Comparison of ENCODE assay signal across 8 mouse cellular contexts in the genomic region with DNA sequence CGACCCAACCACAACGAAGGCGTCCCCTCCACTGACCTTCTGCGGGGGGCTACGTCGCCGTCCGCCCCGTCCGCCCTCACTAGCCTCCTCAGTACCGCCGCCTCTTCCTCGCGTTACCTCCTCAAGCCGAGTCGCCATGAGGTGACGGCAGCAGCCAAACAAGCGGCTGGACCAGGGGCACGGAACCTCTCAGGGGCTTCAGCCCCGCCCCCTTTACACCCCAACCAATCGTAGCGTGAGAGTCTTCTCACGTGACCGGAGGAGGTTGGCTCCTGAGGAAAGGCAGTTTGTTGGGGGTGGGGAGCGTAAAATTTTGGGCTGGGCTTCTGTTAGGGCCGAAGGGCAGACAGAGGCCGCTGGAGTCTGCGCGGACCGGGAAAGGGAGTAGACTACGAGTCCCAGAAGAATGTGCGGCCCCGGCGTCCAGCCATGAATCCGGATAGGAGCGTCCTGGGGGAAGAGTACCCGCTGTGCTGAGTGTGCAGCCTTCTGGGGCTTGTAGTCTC. TPM values are rescaled to one million over a fixed set of nuclear protein-coding genes. Genes with fewer than 3 reads are reported as not detected.
DNase-seq lines count a peak whose midpoint lies in the region; ATAC-seq and TF ChIP-seq lines count a peak whose summit lies in the region.

Gene Txlng (minus strand): TSS at position 252 of the 506 bp plus-strand sequence.

- peak; percentile 99 for DNase-seq in MEL (ENCODE audit: low read depth, low spot score)
- DNase-seq in cerebellum, adult 2 months, result peak; percentile 93 to 98
- DNase-seq in forebrain, postnatal 0 days, result peak; percentile 94
- DNase-seq in layer of hippocampus, adult 9-10 months (ENCODE audit: low spot score), result peak; percentile 90
- peak; percentile 70 for DNase-seq in ovary, postnatal 10 days (ENCODE audit: low spot score)
- DNase-seq in thymus, postnatal 10 days (ENCODE audit: low spot score in 2 of 2), result peak; percentile 85 to 92

- TF ChIP-seq EP300 in MEL (IDR thresholded peaks at IDR 0.05; ENCODE audit: low read depth in 1 of 2, low read length in 2 of 2), result peak in 1 of 2 experiments; percentile 58; a peak in 1 of 4 replicates

- H3K9me3 ChIP-seq in MEL (replicated peaks; ENCODE audit: insufficient read depth, low read length), result no peaks in the 10 kb centered on the region
- no peaks in the 10 kb centered on the region for H3K9me3 ChIP-seq in forebrain, postnatal 0 days (ENCODE audit: low read length)
- H3K9me3 ChIP-seq in lung, embryonic 16.5 days (ENCODE audit: control insufficient read depth, low read length), result no peaks in the 10 kb centered on the region

- peak within 1 kb of the TSS; percentile 58 for H3K4me2 ChIP-seq in forebrain, postnatal 0 days (ENCODE audit: low read depth)
- peak within 1 kb of the TSS; percentile 81 for H3K4me2 ChIP-seq in lung, embryonic 16.5 days (ENCODE audit: low read depth, low read length)

- H3K79me2 ChIP-seq in MEL (ENCODE audit: control insufficient read depth, insufficient read depth, low read length, poor library complexity), result peaks cover 26% of the 10 kb centered on the region

- H3K27ac ChIP-seq in MEL (ENCODE audit: control insufficient read depth, low read depth, low read length), result peak within 1 kb of the TSS; percentile 78
- H3K27ac ChIP-seq in cerebellum, adult 2 months (ENCODE audit: insufficient read depth, low read length), result peak within 1 kb of the TSS; percentile 21; the same call in 1 of the 2 replicates
- H3K27ac ChIP-seq in forebrain, postnatal 0 days (ENCODE audit: low read depth, low read length), result no peak within 1 kb of the TSS
- peak within 1 kb of the TSS; percentile 43 for H3K27ac ChIP-seq in lung, embryonic 16.5 days (ENCODE audit: low read length)

- peaks cover 0 to 26% of the 10 kb centered on the region in 2 experiments for H3K36me3 ChIP-seq in MEL (ENCODE audit: control insufficient read depth in 1 of 2, insufficient read depth in 2 of 2, low read length in 2 of 2)
- no peaks in the 10 kb centered on the region for H3K36me3 ChIP-seq in forebrain, postnatal 0 days (ENCODE audit: insufficient read depth)
- no peaks in the 10 kb centered on the region for H3K36me3 ChIP-seq in lung, embryonic 16.5 days (ENCODE audit: control insufficient read depth, insufficient read depth, low read length)

- no peaks in the 10 kb centered on the region for H3K27me3 ChIP-seq in MEL (ENCODE audit: control insufficient read depth in 1 of 2, insufficient read depth in 2 of 2, low read length in 2 of 2)
- no peaks in the 10 kb centered on the region for H3K27me3 ChIP-seq in cerebellum, adult 2 months (ENCODE audit: control insufficient read depth, insufficient read depth, low read length)
- no peaks in the 10 kb centered on the region for H3K27me3 ChIP-seq in forebrain, postnatal 0 days (ENCODE audit: insufficient read depth, low read length)
- no peaks in the 10 kb centered on the region for H3K27me3 ChIP-seq in lung, embryonic 16.5 days (ENCODE audit: control insufficient read depth, insufficient read depth, low read depth, low read length)

- ATAC-seq in forebrain, postnatal 0 days, result peak; percentile 99
- ATAC-seq in hematopoietic stem cell, adult 5-6 weeks (replicated peaks in 1 of 2; ENCODE audit: insufficient read depth in 1 of 2, low FRiP score in 2 of 2, low TSS enrichment in 1 of 2, low read depth in 1 of 2, poor library complexity in 2 of 2, severe bottlenecking in 2 of 2), result peak; percentile 98 to 99
- ATAC-seq in lung, embryonic 16.5 days (ENCODE audit: low read depth), result peak; percentile 99

- no peak for TF ChIP-seq CTCF in MEL (IDR thresholded peaks at IDR 0.05 in 2 of 3, conservative IDR thresholded peaks at IDR 0.05 in 1 of 3; ENCODE audit: control insufficient read depth in 1 of 3, insufficient read depth in 1 of 3, low read depth in 2 of 3, low read length in 3 of 3, poor library complexity in 1 of 3, severe bottlenecking in 1 of 3)
- TF ChIP-seq CTCF in cerebellum, adult 2 months (IDR thresholded peaks at IDR 0.05; ENCODE audit: borderline replicate concordance, insufficient read depth, low read depth, low read length), result no peak
- TF ChIP-seq CTCF in forebrain, postnatal 0 days (IDR thresholded peaks at IDR 0.05; ENCODE audit: low read depth), result no peak

- peak within 1 kb of the TSS; percentile 92 for H3K9ac ChIP-seq in MEL (ENCODE audit: control insufficient read depth, low read depth, low read length, poor library complexity, severe bottlenecking)
- H3K9ac ChIP-seq in forebrain, postnatal 0 days, result peak within 1 kb of the TSS; percentile 54
- peak within 1 kb of the TSS; percentile 69 for H3K9ac ChIP-seq in lung, embryonic 16.5 days (ENCODE audit: low read length)

- peaks cover 6 to 13% of the 10 kb centered on the region in 2 experiments for H3K4me1 ChIP-seq in MEL (ENCODE audit: control insufficient read depth in 1 of 2, insufficient read depth in 2 of 2, low read length in 2 of 2)
- no peaks in the 10 kb centered on the region for H3K4me1 ChIP-seq in cerebellum, adult 2 months (ENCODE audit: control insufficient read depth, insufficient read depth, low read length)
- H3K4me1 ChIP-seq in forebrain, postnatal 0 days (ENCODE audit: insufficient read depth), result no peaks in the 10 kb centered on the region
- no peaks in the 10 kb centered on the region for H3K4me1 ChIP-seq in lung, embryonic 16.5 days (replicated peaks; ENCODE audit: control insufficient read depth, insufficient read depth, low read length)

- WGBS in cerebellum, adult 2 months, result 7% methylated on average over 37 of the region's 37 CpGs
- WGBS in forebrain, postnatal 0 days, result 25% methylated on average over 37 of the region's 37 CpGs
- 13% methylated on average over 36 of the region's 37 CpGs for WGBS in lung, embryonic 16.5 days

- peak within 1 kb of the TSS; percentile 86 to 98 for H3K4me3 ChIP-seq in MEL (ENCODE audit: control insufficient read depth in 1 of 2, insufficient read depth in 1 of 2, low read depth in 2 of 2, low read length in 2 of 2)
- peak within 1 kb of the TSS; percentile 89 for H3K4me3 ChIP-seq in cerebellum, adult 2 months (replicated peaks; ENCODE audit: insufficient read depth, low read depth, low read length)
- peak within 1 kb of the TSS; percentile 53 for H3K4me3 ChIP-seq in forebrain, postnatal 0 days (ENCODE audit: low read depth, low read length)
- H3K4me3 ChIP-seq in lung, embryonic 16.5 days (ENCODE audit: low read length), result peak within 1 kb of the TSS; percentile 59

- no peak for TF ChIP-seq RAD21 in MEL (IDR thresholded peaks at IDR 0.05; ENCODE audit: low read depth, low read length)

- peak; percentile 94 to 95 for TF ChIP-seq POLR2A in MEL (IDR thresholded peaks at IDR 0.05; ENCODE audit: control insufficient read depth in 1 of 2, insufficient read depth in 1 of 2, low read depth in 1 of 2, low read length in 2 of 2, poor library complexity in 1 of 2)
- peak; percentile 79 for TF ChIP-seq POLR2A in cerebellum, adult 2 months (IDR thresholded peaks at IDR 0.05; ENCODE audit: borderline replicate concordance, insufficient read depth, low read length)

TF ChIP-seq in MEL, 35 proteins besides CTCF, POLR2A, EP300 and RAD21 (continues in another document):
- no peak for TF ChIP-seq CHD1 (IDR thresholded peaks at IDR 0.05; ENCODE audit: low read depth, low read length)
- TF ChIP-seq NELFE (IDR thresholded peaks at IDR 0.05; ENCODE audit: low read depth, low read length), result peak; percentile 96
- TF ChIP-seq UBTF (IDR thresholded peaks at IDR 0.05; ENCODE audit: borderline replicate concordance, insufficient read depth, low read depth, low read length), result 0 out of 2 replicates have a peak, but pooled peaks have one; percentile 35
- peak; percentile 91 for TF ChIP-seq KAT2A (conservative IDR thresholded peaks at IDR 0.05; ENCODE audit: low read depth, low read length)
- no peak for TF ChIP-seq MYC (IDR thresholded peaks at IDR 0.05; ENCODE audit: low read depth, low read length)
- TF ChIP-seq MYB (IDR thresholded peaks at IDR 0.05; ENCODE audit: low read depth, low read length), result peak; percentile 87
- TF ChIP-seq TBP (IDR thresholded peaks at IDR 0.05; ENCODE audit: low read depth, low read length), result peak; percentile 90
- TF ChIP-seq TAL1 (IDR thresholded peaks at IDR 0.05; ENCODE audit: low read length), result no peak
- TF ChIP-seq SIN3A (IDR thresholded peaks at IDR 0.05; ENCODE audit: low read length), result peak; percentile 75
- peak; percentile 65 for TF ChIP-seq TCF12 (IDR thresholded peaks at IDR 0.05; ENCODE audit: low read depth, low read length)
- no peak for TF ChIP-seq GABPA (IDR thresholded peaks at IDR 0.05; ENCODE audit: low read depth, low read length)
- TF ChIP-seq USF1 (IDR thresholded peaks at IDR 0.05; ENCODE audit: low read depth, low read length), result peak; percentile 99
- TF ChIP-seq ZMIZ1 (IDR thresholded peaks at IDR 0.05; ENCODE audit: low read depth, low read length), result peak; percentile 94
- peak; percentile 84 for TF ChIP-seq ELF1 (IDR thresholded peaks at IDR 0.05; ENCODE audit: low read depth, low read length)
- no peak for TF ChIP-seq MEF2A (IDR thresholded peaks at IDR 0.05; ENCODE audit: extremely low read depth, insufficient replicate concordance, low read depth, low read length, poor library complexity, severe bottlenecking)
- TF ChIP-seq MAX (IDR thresholded peaks at IDR 0.05; ENCODE audit: low read length), result peak; percentile 89
- peak; percentile 98 for TF ChIP-seq POLR2AphosphoS2 (IDR thresholded peaks at IDR 0.05; ENCODE audit: low read length)
- TF ChIP-seq RCOR1 (IDR thresholded peaks at IDR 0.05; ENCODE audit: low read depth, low read length), result no peak
- TF ChIP-seq MXI1 (IDR thresholded peaks at IDR 0.05; ENCODE audit: low read depth, low read length), result peak; percentile 91
- no peak for TF ChIP-seq JUND (IDR thresholded peaks at IDR 0.05; ENCODE audit: low read depth, low read length)
- peak; percentile 78; the same call in 1 of the 2 replicates for TF ChIP-seq POLR2AphosphoS5 (IDR thresholded peaks at IDR 0.05; ENCODE audit: borderline replicate concordance, low read depth, low read length)
- TF ChIP-seq CHD2 (IDR thresholded peaks at IDR 0.05; ENCODE audit: low read length), result peak; percentile 84
- TF ChIP-seq HCFC1 (IDR thresholded peaks at IDR 0.05; ENCODE audit: low read depth, low read length), result peak; percentile 100

RNA-seq across cellular contexts. Expression of gene Txlng, which starts in this region (rescaled TPM):
- 22.4 and 24.3 TPM in 2 replicates for total RNA-seq in MEL (2012; rRNA removed)
- polyA plus RNA-seq in MEL (2012; ENCODE audit: insufficient read depth in 1 of 2, insufficient read length in 2 of 2, low read depth in 1 of 2, low replicate concordance in 2 of 2, missing spikeins in 1 of 2), result 100 to 1,000 TPM in 1 of 2 experiments, 10 to 100 TPM in 1; 28.8 to 115 TPM
- polyA plus RNA-seq in cerebellum, adult 2 months (2012; rRNA removed), result 13.4 and 13.9 TPM in 2 replicates
- total RNA-seq in forebrain, postnatal 0 days (2014; rRNA removed), result 15.3 and 18.7 TPM in 2 replicates
- 10.2 and 10.9 TPM in 2 replicates for polyA plus RNA-seq in forebrain, postnatal 0 days (2015; fragmentation: Nextera tagmentation; extraction: Ambion mirVana)
- 54.8 and 57.9 TPM in 2 replicates for total RNA-seq in hematopoietic stem cell, adult 5-6 weeks (2017)
- polyA plus RNA-seq in lung, embryonic 16.5 days (2015; fragmentation: Nextera tagmentation; extraction: Ambion mirVana), result 14.2 and 14.5 TPM in 2 replicates
